Mouse (Mus musculus): ENCODE results near the gene Ppp1r12b.

The Ppp1r12b gene

DNA sequence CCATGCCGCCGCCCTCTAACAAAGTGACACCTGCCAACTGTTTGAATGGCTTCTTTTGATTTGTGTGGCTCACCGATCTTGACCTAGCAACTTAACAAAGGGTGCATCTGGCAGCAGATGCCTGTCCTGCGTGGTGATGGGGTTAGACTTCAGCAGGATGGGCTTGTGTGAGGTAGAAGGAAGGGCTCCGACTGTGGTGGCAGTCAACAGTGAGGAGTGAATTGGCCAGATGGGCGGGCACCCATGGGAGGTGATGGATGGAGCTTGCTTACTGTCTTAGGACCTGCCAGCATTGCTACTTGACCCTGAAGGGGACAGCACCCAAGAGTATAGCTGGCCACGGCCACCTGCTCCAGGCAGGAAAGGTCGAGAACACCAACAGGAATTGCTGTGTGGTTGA is 241.6 kb downstream of the Ppp1r12b start:
- no peak for DNase-seq

DNA sequence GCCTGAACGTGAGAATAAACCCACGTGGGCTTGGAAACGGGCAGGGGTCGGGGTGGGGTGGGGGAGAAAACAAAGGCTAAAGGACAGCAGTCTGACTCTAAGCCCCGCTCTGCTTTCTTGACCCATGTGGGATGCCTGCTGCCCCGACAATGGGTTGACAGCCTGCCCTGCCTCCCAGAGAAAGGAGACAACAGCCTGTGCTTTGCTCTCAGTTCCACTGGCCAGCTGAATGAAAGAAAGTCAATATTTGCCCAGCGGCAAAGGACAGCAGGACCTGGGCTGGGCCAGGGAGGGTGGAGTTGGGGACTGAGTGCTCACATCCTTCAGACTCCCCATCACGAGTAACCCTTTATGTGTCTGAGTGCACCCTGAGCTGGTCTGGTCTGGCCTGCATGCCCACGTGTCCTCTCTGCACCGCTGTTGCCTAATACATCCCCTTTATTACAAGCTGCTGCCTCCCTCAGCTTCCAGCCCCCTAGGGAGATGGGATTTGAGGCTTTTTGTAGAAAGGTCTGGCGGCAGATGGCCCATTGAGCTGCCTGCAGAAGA is 242.2 kb downstream of the Ppp1r12b start:
- peak; percentile 59 for DNase-seq

DNA sequence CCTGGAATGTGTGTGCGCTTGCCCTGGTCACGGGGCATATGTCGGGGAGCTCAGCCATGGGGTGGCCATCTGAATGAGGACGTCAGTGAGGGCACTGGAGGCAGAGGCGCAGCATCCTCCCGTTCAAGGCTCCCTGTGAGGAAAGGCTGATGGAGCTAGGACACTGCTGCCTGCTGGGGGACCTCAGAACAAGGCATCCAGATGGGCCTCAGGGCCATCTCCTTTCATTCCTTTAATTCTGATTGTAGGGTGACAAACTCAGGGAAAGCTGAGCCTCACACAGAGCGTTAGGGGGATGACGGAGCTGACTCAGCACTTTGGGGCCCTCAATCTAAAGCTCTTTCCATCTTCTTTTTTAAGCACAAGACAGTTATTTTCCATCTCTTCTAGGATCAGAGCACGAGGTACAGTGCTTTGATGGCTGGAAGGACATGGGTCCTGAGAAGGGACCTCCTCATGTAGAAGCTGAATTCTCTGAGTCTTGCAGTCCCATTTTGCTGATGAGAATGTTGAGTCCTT is 242.9 kb downstream of the Ppp1r12b start:
- DNase-seq, result no peak

DNA sequence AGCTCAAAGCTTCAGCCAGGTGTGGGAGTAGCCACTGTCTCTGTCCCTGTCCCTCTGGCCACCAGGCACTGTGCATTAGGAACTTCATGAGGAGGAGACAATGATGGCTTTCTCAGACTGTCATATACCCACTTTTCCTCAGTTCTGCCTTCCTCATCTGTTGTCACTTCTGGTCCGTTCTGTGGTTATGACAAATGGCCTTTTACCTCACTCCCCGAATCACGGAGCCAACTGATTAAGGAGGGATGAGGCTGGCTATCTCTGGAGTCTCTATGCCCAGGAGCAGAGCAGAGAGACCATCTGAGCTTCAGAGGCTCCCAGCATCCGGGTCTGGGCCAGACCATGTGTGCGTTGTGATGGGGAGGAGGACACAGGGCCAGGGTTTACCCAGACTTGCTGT is 244.1 kb downstream of the Ppp1r12b start:
- DNase-seq, result no peak

DNA sequence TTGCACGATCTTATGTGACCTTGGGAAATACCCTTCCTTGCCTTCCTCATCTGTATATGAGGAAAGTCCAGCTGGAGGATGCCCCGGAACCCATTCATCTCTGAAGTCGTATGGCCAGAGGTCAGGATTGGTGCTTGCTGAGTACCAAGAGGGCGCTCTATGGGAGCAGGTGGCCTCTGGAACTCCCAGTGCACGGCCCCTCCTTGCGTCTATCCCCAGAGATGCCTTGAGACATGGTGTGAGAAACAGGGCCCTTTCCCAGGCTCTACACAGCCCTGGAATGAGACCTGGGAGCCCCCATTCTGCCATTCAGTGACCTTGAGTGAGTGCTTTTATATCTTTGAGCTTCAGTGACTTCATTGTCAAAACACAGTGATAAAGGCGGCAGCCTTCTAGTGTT is 244.7 kb downstream of the Ppp1r12b start:
- no peak for DNase-seq

DNA sequence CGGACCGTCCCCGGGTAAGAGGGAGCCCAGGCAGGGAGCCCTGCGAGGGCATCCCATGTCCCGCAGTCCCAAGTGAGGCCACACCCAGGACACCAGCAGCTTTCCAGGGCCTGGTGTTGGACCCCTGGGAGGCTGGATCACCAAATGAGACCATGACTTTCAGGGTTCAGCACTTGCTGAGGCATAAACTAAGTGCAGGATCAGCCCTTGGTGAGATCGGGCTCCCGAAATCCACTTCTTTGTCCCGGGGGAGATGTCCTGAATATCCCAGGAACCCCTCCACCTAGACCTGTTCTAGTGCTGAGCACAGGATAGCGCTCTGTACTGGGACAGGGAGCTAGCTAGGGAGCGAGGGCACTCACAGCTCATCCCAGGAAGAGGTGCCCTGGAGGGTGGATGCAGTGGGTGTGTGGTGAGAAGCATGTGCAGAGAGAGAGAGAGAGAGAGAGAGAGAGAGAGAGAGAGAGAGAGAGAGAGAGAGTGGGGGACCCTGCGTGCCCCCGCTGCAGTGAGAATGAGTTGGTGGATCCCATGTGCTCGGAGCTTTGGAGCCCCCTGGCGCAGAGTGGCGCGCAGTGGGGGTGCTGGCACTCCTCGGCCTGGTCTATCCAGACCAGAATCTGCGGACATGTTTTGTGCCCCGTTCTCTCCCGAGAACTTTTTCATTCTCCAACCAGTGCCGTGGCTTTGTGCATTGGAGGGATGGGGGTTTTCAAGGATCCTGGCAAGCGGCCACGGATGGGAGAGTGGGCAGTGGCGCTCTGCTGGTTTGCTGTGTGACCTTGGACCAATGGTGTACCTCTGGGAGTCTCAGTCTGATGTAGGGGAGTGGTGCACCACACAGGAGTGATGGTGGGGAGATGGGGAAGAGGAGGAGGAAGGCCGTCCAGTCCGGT is 246.1 kb downstream of the Ppp1r12b start:
- no peak for DNase-seq

DNA sequence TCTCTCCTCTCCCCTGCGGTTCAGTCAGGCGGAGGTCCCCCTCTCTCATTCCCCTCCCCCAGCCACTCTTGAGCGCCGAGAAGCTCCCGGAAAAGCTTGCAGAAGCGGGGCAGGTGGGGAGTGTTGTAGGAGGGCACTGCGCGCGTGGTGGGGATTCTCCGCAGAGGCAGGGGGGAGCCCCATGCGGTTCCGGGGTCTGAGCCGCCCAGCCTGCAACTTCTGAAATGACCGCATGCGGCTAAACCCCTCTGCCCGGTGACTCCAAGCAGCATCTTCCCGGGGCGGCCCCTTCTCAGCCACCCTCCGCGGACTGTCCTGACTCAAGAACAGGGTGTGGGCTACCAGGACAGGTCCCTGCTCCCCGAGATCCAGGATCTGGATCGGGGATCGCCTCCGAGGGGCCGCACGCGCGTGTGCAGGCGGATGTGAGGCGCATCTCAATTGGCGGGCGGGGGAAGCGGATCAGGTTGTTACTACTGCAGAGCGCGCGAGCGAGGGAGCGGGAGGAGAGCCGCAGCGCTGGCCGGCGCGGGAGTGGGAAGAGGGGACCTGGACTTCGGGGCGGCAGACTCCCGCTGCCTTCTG is 246.8 kb downstream of the Ppp1r12b start:
- DNase-seq, result peak; percentile 6

DNA sequence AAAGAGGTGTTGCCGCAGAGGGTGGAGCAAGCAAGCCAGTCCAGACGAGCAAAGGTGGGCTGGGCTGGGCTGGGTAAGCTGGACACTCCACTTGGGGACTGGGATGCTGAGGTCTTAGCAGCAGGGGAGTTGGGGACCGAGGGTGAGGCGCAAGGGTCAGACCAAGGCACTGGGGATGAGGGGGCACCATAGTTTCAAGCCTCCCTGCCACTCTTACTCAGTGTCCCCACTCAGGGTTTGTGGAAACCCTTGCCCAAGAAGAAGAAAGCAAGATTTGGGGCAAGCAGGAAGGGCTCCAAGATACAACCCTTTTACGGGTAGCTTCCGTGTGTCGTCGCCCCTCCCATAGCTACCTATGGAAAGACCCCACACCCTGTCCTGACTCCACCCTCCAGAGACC is 247.5 kb downstream of the Ppp1r12b start:
- no peak for DNase-seq

DNA sequence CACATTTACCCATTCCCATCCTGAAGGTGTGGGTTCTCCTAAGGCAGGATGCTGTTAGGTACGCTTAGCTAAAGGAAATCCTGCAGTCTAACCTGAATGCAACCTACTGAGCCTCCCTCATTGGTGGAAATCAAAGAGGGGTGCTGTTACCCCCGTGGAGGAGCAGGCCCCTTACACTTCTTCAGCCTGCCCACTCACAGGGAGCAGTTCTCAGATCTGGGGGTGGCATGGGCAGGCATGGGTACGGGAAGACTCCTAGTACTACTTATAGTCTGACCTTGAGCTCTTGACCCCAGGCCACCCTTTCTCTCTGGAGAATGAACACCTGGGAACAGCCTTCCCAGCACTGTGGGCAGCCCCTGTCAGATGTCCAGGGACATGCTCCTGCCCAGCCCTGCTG is 248.2 kb downstream of the Ppp1r12b start:
- DNase-seq, result no peak

DNA sequence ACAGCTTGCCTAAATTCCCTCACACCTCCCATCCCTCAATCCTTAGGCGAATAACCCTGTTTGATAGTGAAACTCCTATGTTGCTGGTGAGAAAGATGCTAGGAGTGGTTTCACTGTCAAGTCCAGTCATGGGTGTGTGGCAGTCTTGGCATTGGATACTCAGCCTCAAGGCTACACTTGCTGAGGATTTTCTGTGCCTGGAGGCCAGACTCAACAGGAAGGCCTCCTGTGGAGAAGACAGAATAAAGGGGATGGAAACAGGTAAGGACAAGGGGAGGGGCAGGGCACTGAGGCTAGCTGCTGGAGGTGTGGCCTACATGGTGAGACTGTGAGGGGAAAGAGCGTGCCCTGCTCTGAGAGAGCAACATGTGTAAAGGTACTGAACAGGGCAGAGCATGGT is 249.2 kb downstream of the Ppp1r12b start:
- DNase-seq, result no peak

Measured in lung, postnatal 36 days (tissue).